Mouse (Mus musculus): ENCODE data around the gene Olfr1014. TPM values are rescaled to one million over a fixed set of nuclear protein-coding genes. Genes with fewer than 3 reads are reported as not detected.

The Olfr1014 gene
- 0.52 TPM in 1 of 2 replicates, not detected in the other for polyA plus RNA-seq (2011; ENCODE audit: insufficient read depth, insufficient read length, low replicate concordance, missing spikeins)

DNA sequence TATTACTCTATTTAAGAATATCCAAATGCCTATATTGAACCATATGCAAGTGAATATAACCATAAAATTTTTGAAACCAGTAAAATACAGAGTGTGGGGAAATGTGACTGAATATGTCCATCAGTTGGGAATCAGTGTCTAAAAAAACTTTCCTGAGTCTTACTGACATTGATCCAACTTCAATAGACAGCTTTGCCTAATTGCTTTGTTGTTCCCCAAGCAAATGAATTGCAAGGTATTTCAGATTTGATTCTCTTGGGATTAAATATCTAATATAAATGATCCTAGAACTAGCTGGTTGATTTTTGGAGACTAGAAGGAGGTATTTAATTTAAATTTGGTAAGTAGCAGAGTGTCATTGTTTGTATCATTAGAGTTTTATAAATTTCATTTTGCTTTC is at the start of gene Olfr1014:
Gene Olfr1014 (plus strand): TSS at position 301 of the 400 bp plus-strand sequence.
- H3K4me3 ChIP-seq (replicated peaks; ENCODE audit: control insufficient read depth, low read depth, low read length), result no peak within 1 kb of the TSS
- no peak within 1 kb of the TSS for H3K27ac ChIP-seq (ENCODE audit: control insufficient read depth, insufficient read depth, low read depth, low read length, poor library complexity)
- H3K4me1 ChIP-seq (ENCODE audit: control insufficient read depth, insufficient read depth, low read length), result no peaks in the 10 kb centered on the region
- no peak for TF ChIP-seq CTCF (IDR thresholded peaks at IDR 0.05; ENCODE audit: control insufficient read depth, insufficient read depth, low read length)
- no peak for TF ChIP-seq POLR2A (IDR thresholded peaks at IDR 0.05; ENCODE audit: borderline replicate concordance, control insufficient read depth, low read depth, low read length)

DNA sequence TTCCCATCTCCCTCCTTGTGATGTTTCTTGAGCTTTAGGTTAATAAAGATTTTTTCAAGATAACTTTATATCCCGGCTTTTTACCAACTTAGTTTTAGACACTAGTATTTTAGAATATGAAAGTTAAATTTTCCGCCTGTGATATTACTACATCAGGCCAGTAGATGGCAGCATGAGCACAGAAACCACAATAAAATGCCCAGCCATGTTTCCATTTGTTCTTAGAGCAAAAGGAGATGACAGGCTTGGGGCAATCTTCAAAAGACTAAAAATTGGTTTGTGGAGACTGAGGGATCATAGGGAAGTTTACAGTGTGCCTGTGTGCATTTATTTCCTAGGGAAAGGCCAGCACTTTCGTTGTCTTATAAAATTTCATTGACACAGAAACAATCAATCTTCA is 46.7 kb upstream of the Olfr1014 start:
- WGBS, result 7% methylated on average over 3 of the region's 3 CpGs
- H3K27ac ChIP-seq (ENCODE audit: control insufficient read depth, insufficient read depth, low read depth, low read length, poor library complexity), result no peak overlapping the region
- no peaks in the 10 kb centered on the region for H3K4me1 ChIP-seq (ENCODE audit: control insufficient read depth, insufficient read depth, low read length)
- H3K4me3 ChIP-seq (replicated peaks; ENCODE audit: control insufficient read depth, low read depth, low read length), result no peak overlapping the region
- TF ChIP-seq CTCF (IDR thresholded peaks at IDR 0.05; ENCODE audit: control insufficient read depth, insufficient read depth, low read length) (no peak), POLR2A (IDR thresholded peaks at IDR 0.05; ENCODE audit: borderline replicate concordance, control insufficient read depth, low read depth, low read length) (no peak)

DNA sequence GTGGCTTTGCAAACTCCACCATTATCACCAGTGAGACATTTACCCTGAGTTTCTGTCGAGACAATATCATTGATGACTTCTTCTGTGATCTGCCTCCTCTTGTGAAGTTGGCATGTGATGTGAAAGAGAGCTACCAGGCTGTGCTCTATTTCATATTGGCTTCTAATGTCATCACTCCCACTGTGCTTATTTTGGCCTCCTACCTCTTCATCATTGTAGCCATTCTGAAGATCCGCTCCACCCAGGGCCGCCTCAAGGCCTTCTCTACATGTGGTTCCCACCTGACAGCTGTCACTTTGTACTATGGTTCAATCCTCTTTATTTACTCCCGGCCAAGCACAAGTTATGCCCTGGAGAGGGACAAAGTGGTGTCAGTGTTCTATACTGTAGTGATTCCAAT is 18.7 kb upstream of the Olfr1014 start:
- no peak overlapping the region for H3K4me3 ChIP-seq (replicated peaks; ENCODE audit: control insufficient read depth, low read depth, low read length)
- H3K4me1 ChIP-seq (ENCODE audit: control insufficient read depth, insufficient read depth, low read length), result no peaks in the 10 kb centered on the region
- no peak for TF ChIP-seq POLR2A (IDR thresholded peaks at IDR 0.05; ENCODE audit: borderline replicate concordance, control insufficient read depth, low read depth, low read length)
- TF ChIP-seq CTCF (IDR thresholded peaks at IDR 0.05; ENCODE audit: control insufficient read depth, insufficient read depth, low read length), result no peak
- 75% methylated on average over 4 of the region's 4 CpGs for WGBS
- no peak overlapping the region for H3K27ac ChIP-seq (ENCODE audit: control insufficient read depth, insufficient read depth, low read depth, low read length, poor library complexity)

DNA sequence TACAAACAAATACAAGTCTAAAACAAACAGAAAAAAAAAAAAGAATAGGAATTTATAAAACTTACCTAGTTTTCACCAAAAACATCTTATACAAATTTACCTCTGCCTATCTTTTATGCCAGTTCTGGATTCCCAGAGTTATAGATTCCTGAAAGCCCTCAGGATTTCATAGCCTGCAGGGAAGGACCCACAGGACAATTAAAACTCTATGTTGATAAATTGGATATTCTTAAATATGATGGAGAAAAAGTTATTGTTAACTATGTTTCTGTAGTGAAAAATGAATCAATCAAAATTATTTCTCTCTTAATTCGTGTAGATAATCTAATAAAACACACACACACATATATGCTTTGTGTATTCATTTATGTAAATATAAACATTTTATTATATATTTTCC is 9.8 kb upstream of the Olfr1014 start, which contains the start of gene Olfr1012:
Gene Olfr1012 (minus strand): TSS at position 101 of the 400 bp plus-strand sequence.
- Histone ChIP-seq H3K4me1 (ENCODE audit: control insufficient read depth, insufficient read depth, low read length) (no peaks in the 10 kb centered on the region), H3K27ac (ENCODE audit: control insufficient read depth, insufficient read depth, low read depth, low read length, poor library complexity) (no peak within 1 kb of the TSS), H3K4me3 (replicated peaks; ENCODE audit: control insufficient read depth, low read depth, low read length) (no peak within 1 kb of the TSS)
- TF ChIP-seq CTCF (IDR thresholded peaks at IDR 0.05; ENCODE audit: control insufficient read depth, insufficient read depth, low read length) (no peak), POLR2A (IDR thresholded peaks at IDR 0.05; ENCODE audit: borderline replicate concordance, control insufficient read depth, low read depth, low read length) (no peak)
- 55% methylated on average over 1 of the region's 1 CpGs for WGBS

DNA sequence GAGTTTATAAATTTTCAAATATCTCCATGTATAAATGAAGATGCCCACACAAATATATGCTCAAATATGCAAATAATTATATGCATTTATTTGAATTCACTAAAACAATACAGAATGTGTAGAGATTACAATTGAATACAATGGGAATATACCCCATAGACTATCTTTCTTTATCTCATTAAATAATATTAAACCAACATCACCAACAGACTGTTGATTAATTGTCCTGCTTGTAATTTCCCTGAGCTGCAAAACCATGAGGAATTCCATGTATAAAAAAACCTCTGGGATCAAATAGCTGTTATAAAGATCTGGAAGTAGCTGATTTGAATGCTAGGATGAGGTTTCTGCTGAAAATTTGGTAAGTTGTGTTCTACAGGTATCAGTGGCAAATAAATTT is 5.7 kb upstream of the Olfr1014 start, which contains the start of gene Olfr1013:
Gene Olfr1013 (plus strand): TSS at position 301 of the 400 bp plus-strand sequence.
- Histone ChIP-seq H3K27ac (ENCODE audit: control insufficient read depth, insufficient read depth, low read depth, low read length, poor library complexity) (no peak within 1 kb of the TSS), H3K4me3 (replicated peaks; ENCODE audit: control insufficient read depth, low read depth, low read length) (no peak within 1 kb of the TSS), H3K4me1 (ENCODE audit: control insufficient read depth, insufficient read depth, low read length) (no peaks in the 10 kb centered on the region)
- TF ChIP-seq POLR2A (IDR thresholded peaks at IDR 0.05; ENCODE audit: borderline replicate concordance, control insufficient read depth, low read depth, low read length) (no peak), CTCF (IDR thresholded peaks at IDR 0.05; ENCODE audit: control insufficient read depth, insufficient read depth, low read length) (no peak)

DNA sequence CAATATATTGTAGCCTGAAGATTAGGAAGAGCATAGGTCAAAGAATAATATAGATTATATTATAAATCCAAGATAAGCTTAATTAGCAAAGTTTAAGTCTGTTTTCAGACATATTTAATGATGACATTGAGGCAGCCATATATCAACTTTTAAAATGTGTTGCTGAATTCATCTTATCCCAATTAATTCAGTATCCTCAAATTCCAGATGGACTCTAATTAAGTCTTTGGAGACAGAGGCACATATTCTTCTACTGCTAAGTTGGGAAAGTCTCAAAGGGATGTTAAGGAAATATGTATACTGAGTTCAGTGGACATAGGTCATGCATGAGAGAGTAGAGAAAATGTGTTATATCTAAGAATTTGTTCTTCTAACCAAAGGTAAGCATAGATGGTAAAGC is 9.2 kb downstream of the Olfr1014 start, which contains the start of gene Olfr1015:
Gene Olfr1015 (plus strand): TSS at position 301 of the 400 bp plus-strand sequence.
- Histone ChIP-seq H3K4me3 (replicated peaks; ENCODE audit: control insufficient read depth, low read depth, low read length) (no peak within 1 kb of the TSS), H3K27ac (ENCODE audit: control insufficient read depth, insufficient read depth, low read depth, low read length, poor library complexity) (no peak within 1 kb of the TSS), H3K4me1 (ENCODE audit: control insufficient read depth, insufficient read depth, low read length) (no peaks in the 10 kb centered on the region)
- no peak for TF ChIP-seq CTCF (IDR thresholded peaks at IDR 0.05; ENCODE audit: control insufficient read depth, insufficient read depth, low read length)
- no peak for TF ChIP-seq POLR2A (IDR thresholded peaks at IDR 0.05; ENCODE audit: borderline replicate concordance, control insufficient read depth, low read depth, low read length)

DNA sequence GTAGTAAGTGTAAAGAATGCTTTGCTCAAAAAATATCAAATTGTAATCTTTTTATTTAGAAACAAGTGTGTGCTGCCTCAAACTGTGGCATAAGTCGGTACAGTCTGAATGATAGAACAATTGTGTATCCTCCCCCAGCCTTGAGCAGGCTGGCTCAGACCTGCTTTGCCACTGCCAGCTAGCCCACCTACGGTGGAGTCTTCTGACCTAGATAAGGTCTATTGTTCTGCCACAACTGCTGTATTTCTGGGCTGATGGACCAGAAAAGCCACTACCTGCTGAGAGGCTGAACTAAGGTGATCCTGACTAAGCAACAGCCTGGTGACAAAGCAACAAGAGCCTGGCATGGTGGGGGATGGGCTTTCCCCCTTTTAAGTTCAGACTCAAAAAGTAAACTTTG is 19.8 kb downstream of the Olfr1014 start:
- Histone ChIP-seq H3K4me1 (ENCODE audit: control insufficient read depth, insufficient read depth, low read length) (no peaks in the 10 kb centered on the region), H3K4me3 (replicated peaks; ENCODE audit: control insufficient read depth, low read depth, low read length) (no peak overlapping the region), H3K27ac (ENCODE audit: control insufficient read depth, insufficient read depth, low read depth, low read length, poor library complexity) (no peak overlapping the region)
- 64% methylated on average over 2 of the region's 2 CpGs for WGBS
- no peak for TF ChIP-seq POLR2A (IDR thresholded peaks at IDR 0.05; ENCODE audit: borderline replicate concordance, control insufficient read depth, low read depth, low read length)
- no peak for TF ChIP-seq CTCF (IDR thresholded peaks at IDR 0.05; ENCODE audit: control insufficient read depth, insufficient read depth, low read length)

DNA sequence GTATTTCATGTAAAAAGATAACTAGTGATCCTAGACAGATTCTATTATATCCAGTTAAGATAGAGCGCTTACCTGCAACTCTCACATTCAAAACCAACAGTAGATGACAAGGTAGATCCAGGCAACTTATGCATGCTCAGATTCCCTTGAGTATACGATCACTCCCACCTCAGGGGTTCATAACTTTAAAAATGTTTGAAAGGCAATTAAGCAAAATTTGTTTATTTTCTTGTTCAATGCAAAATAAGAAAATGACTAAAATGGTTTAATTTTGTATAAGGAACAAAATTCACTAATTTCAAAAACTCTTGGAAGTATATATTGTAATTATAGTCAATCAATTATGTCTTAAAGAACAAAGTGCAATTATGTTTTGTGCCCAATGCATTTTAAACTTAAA is 29.9 kb downstream of the Olfr1014 start, which contains the start of gene Olfr1016:
Gene Olfr1016 (minus strand): TSS at position 101 of the 400 bp plus-strand sequence.
- WGBS, result 76% methylated on average over 2 of the region's 2 CpGs

DNA sequence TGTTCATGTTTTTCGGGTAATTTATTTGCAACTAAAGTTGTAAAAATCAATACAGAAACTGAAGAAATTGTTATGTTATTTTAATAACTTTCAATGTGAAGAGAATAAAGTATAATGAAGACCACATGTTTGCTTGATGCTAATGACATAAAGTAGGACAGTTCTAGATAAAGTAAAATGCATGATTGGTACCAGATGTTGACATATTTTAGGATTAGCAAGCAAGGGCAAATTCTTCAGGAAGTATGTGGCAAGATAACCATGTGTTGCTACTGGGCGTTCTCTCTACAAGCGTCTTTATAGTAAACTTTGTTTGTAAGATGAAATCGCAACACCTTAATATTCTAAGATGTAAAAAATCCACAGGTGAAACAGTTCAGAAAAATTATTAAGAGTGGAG is 32.0 kb downstream of the Olfr1014 start:
- H3K27ac ChIP-seq (ENCODE audit: control insufficient read depth, insufficient read depth, low read depth, low read length, poor library complexity), result no peak overlapping the region
- no peak overlapping the region for H3K4me3 ChIP-seq (replicated peaks; ENCODE audit: control insufficient read depth, low read depth, low read length)
- 83% methylated on average over 4 of the region's 4 CpGs for WGBS
- H3K4me1 ChIP-seq (ENCODE audit: control insufficient read depth, insufficient read depth, low read length), result no peaks in the 10 kb centered on the region
- TF ChIP-seq POLR2A (IDR thresholded peaks at IDR 0.05; ENCODE audit: borderline replicate concordance, control insufficient read depth, low read depth, low read length) (no peak), CTCF (IDR thresholded peaks at IDR 0.05; ENCODE audit: control insufficient read depth, insufficient read depth, low read length) (no peak)

More for the DNA sequence above, 29.9 kb downstream of the Olfr1014 start, which contains the start of gene Olfr1016:
- TF ChIP-seq POLR2A (IDR thresholded peaks at IDR 0.05; ENCODE audit: borderline replicate concordance, control insufficient read depth, low read depth, low read length), result no peak
- no peak for TF ChIP-seq CTCF (IDR thresholded peaks at IDR 0.05; ENCODE audit: control insufficient read depth, insufficient read depth, low read length)
- Histone ChIP-seq H3K27ac (ENCODE audit: control insufficient read depth, insufficient read depth, low read depth, low read length, poor library complexity) (no peak within 1 kb of the TSS), H3K4me1 (ENCODE audit: control insufficient read depth, insufficient read depth, low read length) (no peaks in the 10 kb centered on the region), H3K4me3 (replicated peaks; ENCODE audit: control insufficient read depth, low read depth, low read length) (no peak within 1 kb of the TSS)
